Mouse (Mus musculus): ENCODE measurements around the gene Prss8.
A peak's percentile ranks its signal among the peaks of the same experiment; 100 is the strongest.

The Prss8 gene

GRCm38 (mm10) chr7:127928596-127928995, 1.3 kb downstream of the Prss8 start:
- no peak for DNase-seq (ENCODE audit: low spot score in 2 of 2)

DNA sequence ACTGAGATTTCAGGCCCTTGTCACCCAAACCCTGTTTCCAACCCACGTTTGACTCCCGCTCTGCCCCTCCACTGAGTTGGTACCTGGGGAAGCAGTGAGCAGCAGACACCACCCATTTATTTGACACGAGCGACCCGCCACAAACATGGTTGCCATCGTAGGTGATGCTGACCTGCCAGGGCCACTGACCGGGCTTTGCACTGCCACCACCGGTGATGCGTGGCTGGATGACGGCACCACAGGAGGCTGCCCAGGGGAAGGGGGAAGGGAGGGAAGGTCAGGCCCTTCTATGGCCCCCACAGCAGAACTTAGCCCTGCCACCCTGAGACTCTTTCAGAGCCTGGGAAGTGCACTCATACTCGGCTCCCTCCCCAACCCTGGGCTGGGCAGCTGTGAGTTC, 2.2 kb downstream of the Prss8 start:
- DNase-seq (ENCODE audit: low spot score in 2 of 2): no peak

- DNase-seq (ENCODE audit: low spot score in 2 of 2): no peak
Measured at GRCm38 (mm10) chr7:127926846-127927245, 3.1 kb downstream of the Prss8 start.

- DNase-seq (ENCODE audit: low spot score in 2 of 2): no peak
Measured at GRCm38 (mm10) chr7:127926066-127926465, 3.8 kb downstream of the Prss8 start.

DNA sequence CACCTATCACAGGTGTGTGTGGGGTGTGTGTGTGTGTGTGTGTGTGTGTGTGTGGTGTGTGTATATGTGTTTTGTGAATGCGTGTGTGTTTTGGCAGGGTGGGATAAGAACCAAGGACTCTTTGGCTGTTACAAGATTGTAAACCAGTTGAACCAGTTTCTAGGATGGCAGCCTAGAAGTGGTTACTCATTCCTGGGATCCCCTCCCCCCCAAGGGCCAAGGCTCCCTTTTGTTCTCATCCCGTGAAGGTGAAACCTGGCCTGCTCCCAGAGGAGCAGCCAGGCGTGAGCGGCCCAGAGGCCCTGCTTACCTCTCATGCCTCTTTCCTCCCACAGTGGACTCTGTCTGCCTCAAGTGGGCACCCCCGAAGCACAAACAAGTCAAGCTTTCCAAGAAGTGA, 4.7 kb downstream of the Prss8 start:
- no peak for DNase-seq (ENCODE audit: low spot score in 2 of 2)

DNA sequence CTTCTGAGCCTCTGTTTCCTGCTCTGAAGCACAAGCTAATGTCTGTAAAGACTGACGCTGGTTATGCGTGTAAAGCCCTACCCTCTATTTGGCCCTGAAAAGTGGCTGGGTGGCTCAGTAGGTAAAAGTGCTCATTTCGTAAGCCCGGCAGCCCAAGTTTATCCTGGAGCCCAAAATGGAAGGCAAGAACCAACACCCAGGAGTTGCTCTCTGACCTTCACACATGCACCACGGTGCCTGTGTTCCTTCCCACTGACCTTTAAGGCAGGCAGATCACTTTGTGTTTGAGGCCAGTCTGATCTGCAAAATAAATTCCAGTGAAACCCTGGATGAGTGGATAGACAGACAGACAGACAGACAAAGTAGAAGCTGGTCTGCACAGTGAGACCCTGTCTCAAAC, 6.2 kb downstream of the Prss8 start:
- DNase-seq (ENCODE audit: low spot score in 2 of 2): no peak

- DNase-seq (ENCODE audit: low spot score in 2 of 2): no peak
Measured at GRCm38 (mm10) chr7:127922451-127923275, 7.2 kb downstream of the Prss8 start.

DNA sequence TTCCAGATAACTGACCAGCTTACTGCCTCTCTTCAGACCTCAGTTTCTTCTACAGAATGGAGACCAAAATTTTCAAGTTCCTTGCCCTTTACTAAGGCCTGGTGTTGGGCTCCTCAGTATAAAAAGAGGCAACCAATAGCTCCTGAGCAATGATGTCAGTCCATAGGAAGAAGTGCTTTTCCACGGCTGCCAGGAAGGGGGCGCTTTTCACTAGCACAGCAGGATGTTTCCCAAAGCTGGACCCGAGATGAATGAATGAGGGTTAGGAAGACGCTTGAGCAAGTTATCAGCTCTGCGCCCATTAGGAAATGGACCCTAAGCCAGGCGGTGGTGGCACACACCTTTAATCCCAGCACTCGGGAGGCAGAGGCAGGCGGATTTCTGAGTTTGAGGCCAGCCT, 8.4 kb downstream of the Prss8 start:
- DNase-seq (ENCODE audit: low spot score in 2 of 2): no peak

DNA sequence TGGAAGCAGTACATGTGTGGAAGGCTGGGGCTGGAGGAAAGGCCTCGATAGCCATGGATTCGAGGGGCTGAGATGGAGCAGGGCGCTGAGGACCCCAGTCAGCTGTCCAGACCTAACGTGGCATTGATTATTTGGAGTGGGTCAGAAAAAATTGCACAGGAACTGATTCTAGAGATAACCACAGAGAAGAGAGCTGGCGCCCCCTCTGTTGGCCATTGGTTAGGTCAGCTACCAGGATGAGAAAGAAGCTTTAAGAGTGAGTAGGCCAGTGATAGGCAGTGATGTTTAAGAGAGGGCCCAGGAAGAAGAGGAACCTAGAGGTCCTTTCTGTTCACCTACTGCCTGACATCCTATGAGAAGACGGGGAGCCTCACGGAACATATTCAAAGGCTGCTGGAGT, 10.6 kb downstream of the Prss8 start:
- DNase-seq (ENCODE audit: low spot score in 2 of 2): no peak

GRCm38 (mm10) chr7:127918203-127918602, 11.7 kb downstream of the Prss8 start:
- DNase-seq (ENCODE audit: low spot score in 2 of 2): peak in 1 of 2 experiments; percentile 65

DNA sequence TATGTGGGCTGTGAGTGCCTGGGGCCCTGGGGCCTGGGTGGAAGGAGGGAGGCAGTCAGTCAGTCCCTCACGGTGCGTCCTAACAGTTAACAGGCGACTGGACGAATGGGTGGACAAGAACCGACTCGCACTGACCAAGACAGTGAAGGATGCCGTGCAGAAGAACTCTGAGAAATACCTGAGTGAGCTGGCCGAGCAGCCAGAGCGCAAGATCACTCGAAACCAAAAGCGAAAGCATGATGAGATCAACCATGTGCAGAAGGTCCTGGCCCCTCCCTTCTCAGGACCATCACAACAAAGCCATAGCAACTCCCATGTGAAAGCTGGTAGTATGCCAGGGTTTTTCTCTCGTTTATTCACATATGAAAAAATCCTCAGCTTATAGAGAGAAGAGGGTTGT, 14.6 kb downstream of the Prss8 start:
- DNase-seq (ENCODE audit: low spot score in 2 of 2): no peak

- no peak for DNase-seq (ENCODE audit: low spot score in 2 of 2)
Measured at GRCm38 (mm10) chr7:127912938-127913337, 17.0 kb downstream of the Prss8 start.

DNA sequence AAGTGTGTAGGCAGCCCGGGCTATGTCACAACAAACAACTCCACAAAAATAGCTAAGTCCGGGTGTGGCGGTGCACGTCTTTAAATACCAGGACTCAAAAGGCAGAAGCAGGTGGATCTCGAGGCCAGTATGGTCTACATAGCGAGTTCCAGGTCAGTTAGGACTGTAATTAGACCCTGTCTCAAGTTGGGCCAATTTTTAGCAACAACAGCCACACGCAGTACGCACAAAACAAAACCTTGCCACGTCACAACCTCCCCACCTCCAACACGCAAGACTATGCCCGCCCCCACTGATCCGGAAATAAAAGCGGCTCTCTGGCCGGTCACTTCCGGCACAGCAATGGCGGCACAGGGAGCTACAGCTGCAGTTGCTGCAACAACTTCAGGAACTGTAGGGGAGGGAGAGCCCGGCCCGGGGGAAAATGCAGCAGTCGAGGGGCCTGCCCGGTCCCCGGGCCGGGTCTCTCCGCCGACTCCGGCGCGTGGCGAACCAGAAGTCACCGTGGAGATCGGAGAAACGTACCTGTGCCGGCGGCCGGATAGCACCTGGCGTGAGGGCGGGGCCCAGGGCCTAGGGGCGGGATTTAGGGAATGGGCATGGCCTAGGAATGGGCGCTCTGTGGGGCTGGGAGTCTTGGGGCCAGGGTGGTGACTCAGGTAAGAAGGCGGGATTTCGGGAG, 17.6 kb downstream of the Prss8 start, which contains the start of gene Kat8:
Kat8 (plus strand) TSS at position 327 of the 682 bp plus-strand sequence.
- peak; percentile 76 to 79 for DNase-seq (ENCODE audit: low spot score in 2 of 2)

GRCm38 (mm10) chr7:127908656-127909055, 21.2 kb downstream of the Prss8 start:
- DNase-seq (ENCODE audit: low spot score in 2 of 2): no peak

- no peak for DNase-seq (ENCODE audit: low spot score in 2 of 2)
Measured at GRCm38 (mm10) chr7:127907939-127908338, 22.0 kb downstream of the Prss8 start.

- peak; percentile 55 to 63 for DNase-seq (ENCODE audit: low spot score in 2 of 2)
Measured at GRCm38 (mm10) chr7:127903971-127904796, 25.7 kb downstream of the Prss8 start, which contains the start of gene Bckdk. Bckdk (plus strand) TSS chr7:127904082.

DNA sequence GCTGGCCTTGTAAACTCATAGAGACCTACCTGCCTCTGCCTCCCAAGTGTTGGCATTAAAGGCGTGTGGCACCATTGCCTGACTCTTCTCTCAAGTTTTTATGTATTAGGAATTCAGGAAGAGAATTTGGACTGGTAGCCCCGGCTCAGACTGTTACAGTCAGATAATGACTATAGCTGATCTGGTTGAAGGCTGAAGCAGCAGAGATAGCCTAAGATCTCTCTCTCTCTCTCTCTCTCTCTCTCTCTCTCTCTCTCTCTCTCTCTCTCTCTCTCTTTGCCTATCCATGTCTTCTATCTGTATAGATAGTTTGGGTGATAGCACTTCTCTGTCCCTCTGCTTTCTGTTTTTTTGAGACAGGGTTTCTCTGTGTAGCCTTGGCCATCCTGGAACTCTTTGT, 28.1 kb downstream of the Prss8 start:
- no peak for DNase-seq (ENCODE audit: low spot score in 2 of 2)

DNA sequence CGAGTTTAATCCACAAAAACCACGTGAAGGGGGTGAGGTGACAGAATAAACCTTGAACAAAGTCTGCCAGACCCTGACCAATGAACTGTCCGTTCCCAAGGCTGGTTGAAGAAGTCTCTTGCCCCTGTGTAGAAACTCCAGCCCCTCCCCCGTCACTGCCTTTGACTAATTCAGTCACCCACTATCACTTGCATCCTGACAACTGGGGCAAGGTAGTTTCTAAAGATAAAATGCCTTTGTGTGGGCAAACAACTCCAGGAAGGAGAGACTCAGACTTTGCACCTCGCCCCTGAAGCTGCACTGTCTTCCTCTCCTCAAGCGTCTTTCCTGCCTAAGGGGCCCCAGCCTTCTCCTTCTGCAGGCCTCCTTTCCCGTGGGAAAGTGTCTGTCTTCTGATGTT, 29.9 kb downstream of the Prss8 start:
- DNase-seq (ENCODE audit: low spot score in 2 of 2): no peak

DNA sequence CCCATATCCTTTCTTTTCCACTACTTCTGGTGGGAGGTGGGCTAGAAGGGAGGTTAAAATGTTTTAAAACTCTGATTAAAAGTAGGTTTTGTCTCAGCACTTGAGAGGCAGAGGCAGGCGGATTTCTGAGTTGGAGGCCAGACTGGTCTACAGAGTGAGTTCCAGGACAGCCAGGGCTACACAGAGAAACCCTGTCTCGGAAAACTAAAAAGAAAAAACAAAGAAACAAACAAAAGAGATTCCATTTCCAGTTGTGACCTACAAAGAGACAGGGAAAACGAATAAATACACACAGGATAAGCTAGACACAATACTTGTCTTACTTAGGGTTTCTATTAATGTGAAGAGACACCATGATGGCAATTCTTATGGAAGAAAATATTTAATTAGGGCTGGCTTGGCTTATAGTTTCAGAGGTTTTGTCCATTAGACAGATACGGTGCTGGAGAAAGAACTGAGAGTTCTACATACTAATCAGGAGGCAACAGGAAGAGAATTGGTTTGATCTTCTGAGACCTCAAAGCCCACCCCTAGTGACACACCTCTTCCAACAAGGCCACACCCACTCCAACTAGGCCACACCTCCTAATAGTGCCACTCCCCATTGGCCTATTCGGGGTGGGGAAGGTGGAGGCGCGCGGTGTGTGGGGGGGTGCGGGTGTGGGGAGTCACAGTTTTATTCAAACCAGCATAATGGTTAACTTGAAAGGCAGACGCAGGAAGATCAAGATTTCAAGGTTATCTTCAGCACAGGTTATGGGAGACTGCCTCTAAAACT, 31.5 kb downstream of the Prss8 start:
- DNase-seq (ENCODE audit: low spot score in 2 of 2): peak; percentile 31 to 32

GRCm38 (mm10) chr7:127897542-127897941, 32.4 kb downstream of the Prss8 start:
- DNase-seq (ENCODE audit: low spot score in 2 of 2): no peak

DNA sequence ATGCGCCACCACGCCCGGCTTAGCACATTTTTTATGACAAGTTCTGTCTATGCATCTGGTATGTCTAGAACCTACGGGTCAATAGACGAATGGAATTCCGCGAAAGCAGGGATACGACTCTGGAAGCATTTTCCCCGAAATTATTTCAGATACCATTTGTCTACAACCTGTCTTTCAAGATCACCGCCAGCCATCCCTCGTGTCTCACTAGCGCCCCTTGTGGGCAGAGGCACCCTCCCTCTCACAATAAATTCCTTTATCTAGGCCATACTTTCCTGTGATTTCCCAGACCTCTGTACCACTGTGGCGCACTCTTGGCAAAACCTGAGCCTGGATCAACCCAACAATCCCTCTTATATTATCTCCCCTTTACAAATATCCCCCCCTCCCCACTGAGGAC, 33.5 kb downstream of the Prss8 start:
- peak; percentile 50 to 76 for DNase-seq (ENCODE audit: low spot score in 2 of 2)

Data from thymus, postnatal 10 days (tissue).